Mouse (Mus musculus): Measurements from ENCODE around the gene Gabbr1.

The Gabbr1 gene

DNA sequence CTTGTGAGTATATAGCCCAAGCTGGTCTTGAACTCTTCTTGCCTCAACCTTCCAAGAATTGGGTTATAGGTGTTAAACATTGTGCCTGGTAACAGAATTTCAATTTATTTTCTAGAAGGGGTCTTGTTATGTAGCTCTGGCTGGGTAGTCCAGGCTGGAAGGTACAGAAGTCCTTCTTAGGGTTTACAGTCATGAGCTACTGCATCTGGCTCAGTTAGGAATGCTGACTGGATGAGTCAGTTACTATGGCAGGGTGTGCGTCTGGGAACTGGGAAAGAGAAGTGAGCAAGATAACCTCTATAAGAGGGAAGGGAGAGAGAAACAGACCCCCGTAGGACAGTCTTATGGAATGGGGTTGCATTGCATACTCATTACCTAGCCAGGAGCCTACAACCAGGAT is 30.0 kb downstream of the Gabbr1 start:
- no peak for DNase-seq (ENCODE audit: low spot score)

DNA sequence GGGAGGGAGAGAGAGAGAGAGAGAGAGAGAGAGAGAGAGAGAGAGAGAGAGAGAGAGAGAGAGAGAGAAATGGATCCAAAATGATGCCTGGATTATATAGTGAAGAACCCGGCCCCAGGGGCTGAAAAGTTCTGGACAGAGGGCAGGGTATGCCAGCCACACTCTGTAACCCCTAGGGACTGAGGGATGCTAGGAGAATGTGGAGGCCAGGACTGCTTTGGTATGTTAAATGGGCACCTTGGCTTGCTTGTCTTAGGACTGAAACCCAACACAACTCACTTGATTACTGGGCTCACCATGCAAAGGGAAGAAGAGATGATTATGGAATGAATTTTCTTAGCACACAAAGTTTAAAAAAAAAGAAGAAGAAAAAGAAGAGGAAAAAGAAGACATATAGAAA is 32.4 kb downstream of the Gabbr1 start:
- no peak for DNase-seq (ENCODE audit: low spot score)

DNA sequence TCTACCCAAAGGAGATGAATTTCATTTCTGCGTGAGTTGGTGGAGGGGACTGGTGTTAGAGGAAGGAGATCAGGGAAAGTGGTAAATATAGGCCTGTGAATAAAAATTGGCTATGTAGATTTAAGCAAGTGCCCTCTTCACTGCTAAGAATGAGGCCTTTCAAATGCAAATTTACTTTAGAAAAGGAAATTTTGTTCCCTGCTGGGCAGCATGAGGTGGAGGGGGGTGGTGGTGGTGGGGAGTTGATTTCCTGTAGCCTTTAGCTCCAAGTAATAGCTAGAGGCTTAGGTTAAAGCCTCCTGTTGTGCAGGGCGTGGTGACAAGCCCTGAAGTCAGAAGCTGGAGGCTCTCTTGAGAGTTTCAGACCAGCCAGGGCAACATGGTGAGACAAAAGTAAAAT is 33.2 kb downstream of the Gabbr1 start:
- DNase-seq (ENCODE audit: low spot score) = no peak

DNA sequence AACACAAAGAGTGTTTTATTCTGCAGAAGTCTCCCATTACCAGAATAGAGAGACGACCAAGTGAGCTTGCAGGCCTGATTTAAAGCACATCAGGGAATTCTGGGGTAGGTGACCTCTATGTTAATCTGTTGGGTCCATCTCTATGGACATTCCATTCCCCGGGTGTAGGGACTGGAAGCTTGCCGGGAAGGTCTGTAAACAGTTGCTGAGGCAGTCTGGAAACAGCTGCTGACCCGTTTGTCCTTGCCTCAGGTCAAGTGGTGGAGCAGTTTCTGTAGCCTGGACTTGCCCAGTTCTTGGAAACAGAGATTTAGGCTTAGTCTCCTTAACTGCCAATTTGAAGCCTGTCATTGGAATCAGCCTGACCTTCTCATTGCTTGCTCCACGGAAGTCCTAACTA is 34.4 kb downstream of the Gabbr1 start:
- no peak for DNase-seq (ENCODE audit: low spot score)

DNA sequence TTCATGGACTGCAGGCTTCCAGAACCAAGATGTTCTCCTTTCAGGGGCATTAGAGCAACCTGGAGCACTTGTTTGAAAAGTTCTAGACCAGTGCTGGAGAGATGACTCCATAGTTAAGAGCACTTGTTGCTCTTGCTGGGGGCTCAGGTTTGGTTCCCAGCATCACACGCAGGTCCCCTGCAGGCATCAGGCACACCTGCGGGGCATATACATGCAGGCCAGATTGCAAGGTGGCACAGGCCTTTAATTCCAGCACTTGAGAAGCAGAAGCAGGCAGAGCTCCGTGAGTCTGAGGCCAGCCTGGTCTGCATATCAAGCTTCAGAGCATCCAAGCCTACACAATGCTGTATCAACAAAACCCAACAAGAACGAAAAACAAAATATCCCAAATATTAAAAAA is 35.9 kb downstream of the Gabbr1 start:
- DNase-seq (ENCODE audit: low spot score) = peak; percentile 10

DNA sequence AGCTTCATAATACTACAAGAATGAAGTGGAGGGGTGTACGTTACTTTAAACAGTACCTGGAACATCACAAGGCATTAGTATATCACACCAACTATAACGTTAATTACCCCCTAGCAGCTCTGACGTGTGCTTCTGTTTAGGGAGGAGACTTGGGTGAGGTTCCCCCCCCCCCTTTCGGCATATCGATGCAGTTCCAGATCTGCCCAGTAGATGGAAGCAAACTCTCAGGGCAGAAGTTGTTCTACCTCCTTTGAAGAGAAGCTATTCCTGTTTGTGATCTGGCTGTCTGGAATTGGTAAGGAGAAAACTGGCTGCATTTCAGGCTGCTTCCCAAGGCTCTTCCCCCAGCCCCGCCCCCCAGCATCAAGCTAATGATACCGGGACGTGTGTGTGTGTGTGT is 37.6 kb downstream of the Gabbr1 start:
- peak; percentile 41 for DNase-seq (ENCODE audit: low spot score)

DNA sequence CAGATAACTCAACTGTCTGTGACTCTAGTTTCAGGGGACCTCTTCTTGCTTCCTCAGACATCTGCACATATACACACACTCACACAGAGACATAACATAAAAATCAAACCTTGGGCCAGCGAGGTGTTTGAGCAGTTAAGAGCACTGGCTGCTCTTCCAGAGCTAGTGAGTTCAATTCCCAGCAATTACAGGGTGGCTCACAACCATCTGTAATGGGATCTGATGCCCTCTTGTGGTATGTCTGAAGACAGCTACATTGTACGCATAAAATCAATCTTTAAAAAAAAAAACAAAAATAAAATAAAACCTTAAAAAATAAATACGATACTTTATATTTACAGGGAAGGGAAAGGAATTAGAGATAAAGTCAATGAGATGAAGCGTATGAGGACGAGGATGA is 38.9 kb downstream of the Gabbr1 start:
- no peak for DNase-seq (ENCODE audit: low spot score)

DNA sequence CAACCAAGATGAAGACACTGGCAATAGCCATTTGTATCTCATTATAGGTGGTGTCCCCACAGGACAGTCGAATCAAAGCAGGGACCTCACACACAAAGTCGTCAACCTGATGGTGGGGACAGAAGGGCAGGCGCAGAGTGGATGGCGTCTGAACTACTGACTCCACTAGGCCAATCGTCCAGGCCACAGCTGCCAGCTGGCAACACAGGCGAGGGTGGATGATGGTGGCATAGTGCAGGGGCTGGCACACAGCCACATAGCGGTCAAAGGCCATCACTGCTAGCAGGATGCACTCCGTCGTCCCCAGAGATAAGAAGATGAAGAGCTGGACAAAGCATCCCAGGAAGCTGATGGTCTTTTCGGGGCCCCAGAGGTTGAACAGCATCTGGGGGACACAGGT is 39.8 kb downstream of the Gabbr1 start:
- DNase-seq (ENCODE audit: low spot score) = no peak

DNA sequence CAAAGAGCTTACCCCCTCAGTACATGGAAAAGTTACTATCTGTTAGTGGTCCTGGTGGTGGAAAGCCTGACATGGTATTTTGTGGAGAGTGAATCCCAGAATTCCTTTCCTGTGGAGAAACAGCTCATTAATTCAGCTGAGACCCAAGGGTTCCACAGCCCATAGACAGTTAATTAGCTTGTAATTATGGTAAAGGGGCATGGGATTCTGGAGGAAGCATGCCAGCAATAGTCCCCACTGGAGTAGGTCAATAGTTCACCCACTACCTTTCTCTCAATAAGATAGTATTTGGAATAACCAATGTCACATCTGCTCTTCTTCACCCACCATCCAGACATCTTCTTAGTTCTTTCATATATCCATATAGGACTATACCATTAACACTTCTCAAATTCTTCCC is 42.6 kb downstream of the Gabbr1 start, which contains the start of gene Olfr90:
Gene Olfr90, minus strand, starts transcription at position 101 of the 400 bp plus-strand sequence.
- no peak for DNase-seq (ENCODE audit: low spot score)

DNA sequence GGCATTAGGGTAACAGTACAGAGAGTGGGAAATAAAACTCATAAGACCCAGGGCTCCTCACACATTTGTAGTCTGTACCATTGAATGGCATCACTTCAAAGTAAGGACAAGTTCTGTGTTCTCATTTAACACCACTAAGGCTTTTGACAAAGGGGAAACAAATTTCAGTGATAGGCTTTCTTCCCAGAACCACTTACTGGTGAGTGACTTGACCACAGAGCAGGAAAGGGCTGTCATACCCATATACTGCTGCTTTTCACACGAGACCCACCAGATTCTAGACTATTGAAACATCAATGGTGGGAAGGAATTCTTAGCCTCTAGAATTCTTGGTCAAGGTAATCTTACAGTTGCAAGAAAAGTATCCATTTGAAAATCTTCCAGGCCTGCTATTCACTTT is 46.4 kb downstream of the Gabbr1 start:
- DNase-seq (ENCODE audit: low spot score) = no peak

DNA sequence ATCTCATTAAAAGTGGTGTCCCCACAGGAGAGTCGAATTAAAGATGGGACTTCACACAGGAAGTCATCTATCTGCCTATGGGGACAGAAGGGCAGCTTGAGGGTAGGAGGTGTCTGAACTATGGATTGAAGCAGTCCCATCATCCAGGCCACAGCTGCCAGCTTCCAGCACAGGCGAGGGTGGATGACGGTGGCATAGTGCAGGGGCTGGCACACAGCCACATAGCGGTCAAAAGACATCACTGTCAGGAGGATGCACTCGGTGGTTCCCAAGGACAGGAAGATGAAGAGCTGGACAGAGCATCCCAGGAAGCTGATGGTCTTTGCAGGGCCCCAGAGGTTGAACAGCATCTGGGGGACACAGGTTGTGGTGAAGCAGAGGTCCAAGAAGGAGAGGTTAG is 47.5 kb downstream of the Gabbr1 start:
- DNase-seq (ENCODE audit: low spot score) = no peak

DNA sequence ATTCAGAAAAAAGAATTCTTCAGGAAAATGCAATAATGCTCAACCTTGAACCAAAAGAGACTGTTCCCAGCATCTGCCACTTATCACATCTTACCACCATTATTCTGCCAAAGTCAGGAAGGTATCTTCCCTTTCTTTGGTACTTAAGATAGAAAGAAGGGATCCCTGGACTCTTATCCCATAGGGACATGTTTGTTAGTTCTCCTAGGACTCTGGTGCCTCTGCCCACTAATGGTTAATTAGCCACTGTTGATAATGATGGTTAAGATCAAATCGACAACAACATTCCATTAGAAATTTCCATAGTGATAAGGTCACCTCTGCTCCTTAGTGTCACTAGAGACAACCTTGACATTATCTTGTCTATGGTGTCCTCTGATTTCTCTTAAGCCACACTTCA is 52.4 kb downstream of the Gabbr1 start, which contains the start of gene Olfr91:
Gene Olfr91, minus strand, starts transcription at position 101 of the 400 bp plus-strand sequence.
- DNase-seq (ENCODE audit: low spot score) = no peak

DNA sequence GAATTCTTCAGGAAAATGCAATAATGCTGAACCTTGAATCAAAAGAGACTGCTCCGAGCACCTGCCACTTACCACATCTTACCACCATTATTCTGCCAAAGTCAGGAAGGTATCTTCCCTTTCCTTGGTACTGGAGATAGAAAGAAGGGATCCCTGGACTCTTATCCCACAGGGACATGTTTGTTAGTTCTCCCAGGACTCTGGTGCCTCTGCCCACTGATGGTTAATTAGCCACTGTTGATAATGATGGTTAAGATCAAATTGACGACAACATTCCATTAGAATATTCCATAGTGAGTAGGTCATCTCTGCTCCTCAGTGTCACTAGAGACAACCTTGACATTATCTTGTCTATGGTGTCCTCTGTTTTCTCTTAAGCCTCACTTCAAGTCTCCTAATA is 74.2 kb downstream of the Gabbr1 start, which contains the start of gene Olfr92:
Gene Olfr92, minus strand, starts transcription at position 101 of the 400 bp plus-strand sequence.
- no peak for DNase-seq (ENCODE audit: low spot score)
